Mouse (Mus musculus): ENCODE measurements around the gene Ank2.

DNA sequence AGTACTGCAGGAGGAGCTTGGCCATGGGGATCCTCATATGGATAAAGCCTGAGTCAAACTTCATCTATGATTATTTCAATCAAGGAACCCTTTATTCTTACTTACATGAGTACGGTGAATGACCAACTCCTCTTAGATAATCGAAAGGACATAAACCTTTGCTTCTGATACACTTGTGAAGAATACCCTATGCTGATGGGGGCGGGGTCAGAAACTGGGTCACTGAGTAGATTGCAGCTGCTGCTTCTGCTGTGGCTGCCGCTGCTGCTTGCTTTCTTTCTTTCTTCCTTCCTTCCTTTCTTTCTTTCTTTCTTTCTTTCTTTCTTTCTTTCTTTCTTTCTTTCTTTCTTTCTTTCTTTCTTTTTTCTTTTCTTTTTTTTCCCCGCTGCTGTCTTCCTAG, 263.9 kb downstream of the Ank2 start:
- TF ChIP-seq CTCF (IDR thresholded peaks at IDR 0.05; ENCODE audit: low read depth, low read length) (no peak), POLR2A (IDR thresholded peaks at IDR 0.05; ENCODE audit: borderline replicate concordance, low read depth, low read length) (no peak)
